Mouse (Mus musculus): ENCODE results near the gene Snorc. TPM values are rescaled to one million over a fixed set of nuclear protein-coding genes. Genes with fewer than 3 reads are reported as not detected.

Gene Snorc
- total and polyA plus RNA-seq, 3 experiments = not detected

DNA sequence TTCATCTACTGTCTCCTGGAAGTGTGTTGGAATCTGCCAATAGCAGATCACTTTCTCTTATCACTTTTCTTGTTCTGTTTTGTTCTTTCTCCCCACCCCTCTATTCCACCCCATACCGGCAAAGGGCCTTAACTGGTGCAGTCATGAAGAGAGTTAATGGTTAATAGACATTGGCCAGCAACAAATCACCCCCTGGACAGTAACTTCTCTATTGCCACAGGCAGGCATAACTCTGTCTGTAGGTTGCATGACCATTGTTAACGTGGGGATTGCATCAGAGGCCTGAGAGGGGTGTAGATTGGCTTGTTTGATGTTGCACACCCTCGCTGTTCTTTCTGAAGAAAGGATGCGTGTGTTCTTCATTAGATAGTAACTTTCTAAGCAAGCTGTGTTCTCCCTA, 20.6 kb upstream of the Snorc start:
- DNase-seq (ENCODE audit: extremely low read depth) = no peak
- in situ Hi-C loops (cut with MboI; ENCODE audit: low pct_ligation_motif_present, low pct_unique_long_range_greater_than_20kb, low sequenced_read_pairs) = no loop called here
- Histone ChIP-seq H3K9me3 (replicated peaks; ENCODE audit: low read length) (no peaks in the 10 kb centered on the region), H3K79me2 (replicated peaks; ENCODE audit: control insufficient read depth, extremely low read depth, insufficient read depth, poor library complexity, severe bottlenecking) (no peaks in the 10 kb centered on the region), H3K4me3 (replicated peaks in 1 of 3; ENCODE audit: low read depth in 2 of 3, low read length in 2 of 3, poor library complexity in 1 of 3) (no peak overlapping the region), H3K36me3 (replicated peaks in 1 of 2; ENCODE audit: control insufficient read depth in 1 of 2, insufficient read depth in 1 of 2, low read length in 1 of 2) (peaks cover 50 to 83% of the 10 kb centered on the region in 2 experiments), H3K9ac (ENCODE audit: insufficient read depth, low read depth) (no peak overlapping the region), H3K4me2 (ENCODE audit: insufficient read depth, low read depth, poor library complexity, severe bottlenecking) (no peak overlapping the region), H3K27me3 (replicated peaks) (no peaks in the 10 kb centered on the region), H3K27ac (ENCODE audit: insufficient read depth, low read depth) (no peak overlapping the region), H3K4me1 (ENCODE audit: control insufficient read depth in 1 of 2, insufficient read depth in 2 of 2) (peaks cover 0 to 13% of the 10 kb centered on the region in 2 experiments; a peak in 2 of 4 replicates)
- TF ChIP-seq JUN (IDR thresholded peaks at IDR 0.05; ENCODE audit: insufficient read depth, low read depth, low read length) (no peak), SIN3A (IDR thresholded peaks at IDR 0.05; ENCODE audit: low read length) (no peak), PAX5 (IDR thresholded peaks at IDR 0.05; ENCODE audit: low read length) (no peak), MAFK (IDR thresholded peaks at IDR 0.05; ENCODE audit: insufficient replicate concordance, low read length) (no peak), JUND (conservative IDR thresholded peaks at IDR 0.05; ENCODE audit: low read depth, low read length) (no peak), USF2 (conservative IDR thresholded peaks at IDR 0.05; ENCODE audit: low read depth, low read length) (no peak), GABPA (IDR thresholded peaks at IDR 0.05; ENCODE audit: insufficient replicate concordance, low read depth, low read length) (no peak), NRF1 (IDR thresholded peaks at IDR 0.05; ENCODE audit: low read depth, low read length) (no peak), TBP (conservative IDR thresholded peaks at IDR 0.05; ENCODE audit: low read depth, low read length) (no peak), RCOR1 (conservative IDR thresholded peaks at IDR 0.05; ENCODE audit: low read depth, low read length) (no peak), MAZ (IDR thresholded peaks at IDR 0.05; ENCODE audit: low read depth, low read length) (no peak), SMC3 (IDR thresholded peaks at IDR 0.05; ENCODE audit: low read depth, low read length) (no peak)
- dilution Hi-C loops (cut with MboI; ENCODE audit: extremely low pct_ligation_motif_present, extremely low pct_unique_long_range_greater_than_20kb, low sequenced_read_pairs) = no loop called here

DNA sequence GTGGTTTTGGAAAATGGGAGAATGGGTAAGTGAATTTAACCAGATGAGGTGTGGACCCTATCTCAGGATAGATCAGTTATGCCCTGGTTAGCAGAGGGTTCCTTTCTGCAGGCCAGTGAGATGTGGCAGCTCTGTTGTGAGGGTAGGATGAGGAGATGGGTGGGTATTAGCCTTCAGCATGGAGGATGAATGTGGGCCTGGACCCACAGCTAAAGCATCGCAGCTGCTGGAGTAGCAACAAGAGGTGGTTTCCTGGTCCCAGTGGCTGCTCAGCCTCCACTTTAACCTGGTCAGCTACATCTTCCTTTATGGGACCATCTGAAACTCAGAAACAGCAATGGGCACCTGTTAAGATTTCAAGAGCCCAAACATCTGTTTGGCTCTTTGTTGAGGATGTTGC, 13.6 kb upstream of the Snorc start:
- no peak overlapping the region for H3K4me2 ChIP-seq (ENCODE audit: insufficient read depth, low read depth, poor library complexity, severe bottlenecking)
- H3K9me3 ChIP-seq (replicated peaks; ENCODE audit: low read length) = no peaks in the 10 kb centered on the region
- H3K27ac ChIP-seq (ENCODE audit: insufficient read depth, low read depth) = no peak overlapping the region
- dilution Hi-C loops (cut with MboI; ENCODE audit: extremely low pct_ligation_motif_present, extremely low pct_unique_long_range_greater_than_20kb, low sequenced_read_pairs) (no loop called here), in situ Hi-C loops (cut with MboI; ENCODE audit: low pct_ligation_motif_present, low pct_unique_long_range_greater_than_20kb, low sequenced_read_pairs) (no loop called here)
- TF ChIP-seq KAT2A (IDR thresholded peaks at IDR 0.05; ENCODE audit: insufficient replicate concordance, low read length) = no peak
- TF ChIP-seq USF1 (IDR thresholded peaks at IDR 0.05; ENCODE audit: low read depth, low read length) = no peak
- TF ChIP-seq MAX (IDR thresholded peaks at IDR 0.05; ENCODE audit: low read length) = no peak
- TF ChIP-seq ZKSCAN1 (IDR thresholded peaks at IDR 0.05; ENCODE audit: borderline replicate concordance, low read depth, low read length) = no peak
- no peak for TF ChIP-seq CTCF (conservative IDR thresholded peaks at IDR 0.05 in 1 of 2, IDR thresholded peaks at IDR 0.05 in 1 of 2; ENCODE audit: low read depth in 2 of 2, low read length in 2 of 2)
- no peak for TF ChIP-seq BHLHE40 (IDR thresholded peaks at IDR 0.05; ENCODE audit: low read depth, low read length)
- no peak for TF ChIP-seq RAD21 (IDR thresholded peaks at IDR 0.05; ENCODE audit: low read depth, low read length)
- TF ChIP-seq PAX5 (IDR thresholded peaks at IDR 0.05; ENCODE audit: low read length) = no peak
- TF ChIP-seq CHD1 (IDR thresholded peaks at IDR 0.05; ENCODE audit: low read depth, low read length) = no peak
- no peak for TF ChIP-seq MEF2A (IDR thresholded peaks at IDR 0.05; ENCODE audit: borderline replicate concordance, low read depth, low read length)
- no peak for TF ChIP-seq SIN3A (IDR thresholded peaks at IDR 0.05; ENCODE audit: low read length)
- no peak for TF ChIP-seq JUND (conservative IDR thresholded peaks at IDR 0.05; ENCODE audit: low read depth, low read length)
- H3K36me3 ChIP-seq (replicated peaks in 1 of 2; ENCODE audit: control insufficient read depth in 1 of 2, insufficient read depth in 1 of 2, low read length in 1 of 2) = peaks cover 3 to 17% of the 10 kb centered on the region in 2 experiments
- DNase-seq (ENCODE audit: extremely low read depth) = no peak
- no peaks in the 10 kb centered on the region; a peak in 1 of 4 replicates for H3K4me1 ChIP-seq (ENCODE audit: control insufficient read depth in 1 of 2, insufficient read depth in 2 of 2)
- no peaks in the 10 kb centered on the region for H3K27me3 ChIP-seq (replicated peaks)
- no peak overlapping the region for H3K4me3 ChIP-seq (replicated peaks in 1 of 3; ENCODE audit: low read depth in 2 of 3, low read length in 2 of 3, poor library complexity in 1 of 3)
- no peak overlapping the region for H3K9ac ChIP-seq (ENCODE audit: insufficient read depth, low read depth)
- H3K79me2 ChIP-seq (replicated peaks; ENCODE audit: control insufficient read depth, extremely low read depth, insufficient read depth, poor library complexity, severe bottlenecking) = no peaks in the 10 kb centered on the region

Data from CH12.LX (cell line).